ENCODE assay signal across 12 mouse cellular contexts in the genomic region with DNA sequence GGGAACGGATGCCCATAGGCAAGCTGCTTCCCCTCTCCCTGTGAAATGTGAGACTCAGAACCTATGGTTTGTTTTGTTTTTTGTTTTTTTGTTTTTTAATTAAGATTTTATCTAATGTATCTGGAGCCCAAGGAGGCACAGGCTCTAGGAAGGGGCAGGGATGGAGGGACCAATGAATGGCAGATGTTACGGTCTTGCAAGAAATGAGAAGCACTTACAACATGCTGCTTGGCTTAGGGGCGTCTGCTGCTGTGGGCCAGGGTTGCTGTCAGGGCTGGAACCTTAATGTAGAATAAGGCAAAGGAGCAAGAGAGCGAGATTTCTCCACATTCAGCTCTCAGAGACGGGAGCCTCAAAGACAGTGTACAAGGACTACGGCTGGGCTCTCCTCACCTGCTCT. TPM values are rescaled to one million over a fixed set of nuclear protein-coding genes. Genes with fewer than 3 reads are reported as not detected.
DNase-seq lines count a peak whose midpoint lies in the region; ATAC-seq and TF ChIP-seq lines count a peak whose summit lies in the region.
"Had no signal": no experiment of that assay in that cellular context is flagged by ENCODE, and none has a peak within 500 bp of the region (broad histone marks: within the 10 kb centered on the region; RNA-seq: fewer than 3 reads in every experiment).

No protein-coding gene starts in this region.

- no peak overlapping the region for H3K4me3 ChIP-seq in heart, embryonic 12.5 days
- no peak overlapping the region for H3K4me3 ChIP-seq in midbrain, embryonic 13.5 days (replicated peaks)
- no peak overlapping the region for H3K4me3 ChIP-seq in midbrain, embryonic 10.5 days
- no peak overlapping the region for H3K4me3 ChIP-seq in hindbrain, embryonic 14.5 days (replicated peaks; ENCODE audit: low read length)
- H3K4me3 ChIP-seq in olfactory bulb, adult 2 months (ENCODE audit: insufficient read depth, low read depth, low read length), result no peak overlapping the region

- intact Hi-C loops in heart, postnatal 25 days (cut with DNase I), result no loop called here

- DNase-seq in heart, postnatal 25 days (ENCODE audit: low spot score), result no peak
- no peak for DNase-seq in midbrain, embryonic 10.5 days (ENCODE audit: low spot score)
- DNase-seq in hindbrain, embryonic 14.5 days (ENCODE audit: low spot score), result no peak
- no peak for DNase-seq in thymus, postnatal 14 days
- DNase-seq: kidney, adult 2 months had no signal

- H3K4me2 ChIP-seq in heart, embryonic 12.5 days, result peak overlapping the region; percentile 16; the same call in 1 of the 2 replicates
- H3K4me2 ChIP-seq in midbrain, embryonic 13.5 days (replicated peaks), result 0 out of 2 replicates have a peak overlapping the region, but pooled peaks have one; percentile 9
- no peak overlapping the region for H3K4me2 ChIP-seq in hindbrain, embryonic 14.5 days (replicated peaks)
- H3K4me2 ChIP-seq: heart, embryonic 11.5 days had no signal

- ATAC-seq in heart, embryonic 12.5 days (ENCODE audit: insufficient number of reproducible peaks, low FRiP score), result no peak
- ATAC-seq in midbrain, embryonic 13.5 days, result no peak
- ATAC-seq in hindbrain, embryonic 14.5 days (ENCODE audit: low FRiP score), result peak; percentile 1; the same call in 1 of the 2 replicates
- ATAC-seq in CD4-positive, CD25-positive, alpha-beta regulatory T cell, adult 4 months, result no peak

- peaks cover 31% of the 10 kb centered on the region for H3K27me3 ChIP-seq in heart, embryonic 12.5 days (replicated peaks)
- H3K27me3 ChIP-seq in midbrain, embryonic 13.5 days, result peaks cover under 1% of the 10 kb centered on the region; the same call in 1 of the 2 replicates
- peaks cover 46% of the 10 kb centered on the region for H3K27me3 ChIP-seq in midbrain, embryonic 10.5 days (ENCODE audit: low read depth, poor library complexity, severe bottlenecking)
- no peaks in the 10 kb centered on the region for H3K27me3 ChIP-seq in hindbrain, embryonic 14.5 days (ENCODE audit: control insufficient read depth, insufficient read depth, low read length)

- no peaks in the 10 kb centered on the region for H3K36me3 ChIP-seq in heart, embryonic 12.5 days
- peaks cover 36% of the 10 kb centered on the region for H3K36me3 ChIP-seq in midbrain, embryonic 13.5 days
- H3K36me3 ChIP-seq in midbrain, embryonic 10.5 days, result no peaks in the 10 kb centered on the region
- H3K36me3 ChIP-seq in hindbrain, embryonic 14.5 days (replicated peaks; ENCODE audit: control insufficient read depth, insufficient read depth), result peaks cover 49% of the 10 kb centered on the region

- peaks cover 36% of the 10 kb centered on the region for H3K4me1 ChIP-seq in heart, embryonic 12.5 days (replicated peaks)
- peaks cover 36% of the 10 kb centered on the region for H3K4me1 ChIP-seq in midbrain, embryonic 13.5 days (replicated peaks)
- H3K4me1 ChIP-seq in midbrain, embryonic 10.5 days, result peaks cover 41% of the 10 kb centered on the region
- peaks cover 39% of the 10 kb centered on the region for H3K4me1 ChIP-seq in hindbrain, embryonic 14.5 days (replicated peaks; ENCODE audit: control insufficient read depth, insufficient read depth, low read length)
- peaks cover 21% of the 10 kb centered on the region for H3K4me1 ChIP-seq in olfactory bulb, adult 2 months (ENCODE audit: control insufficient read depth, insufficient read depth, low read length)

- no peak overlapping the region for H3K27ac ChIP-seq in heart, embryonic 12.5 days (ENCODE audit: poor library complexity, severe bottlenecking)
- H3K27ac ChIP-seq in midbrain, embryonic 13.5 days, result peak overlapping the region; percentile 44; the same call in 1 of the 2 replicates
- no peak overlapping the region for H3K27ac ChIP-seq in midbrain, embryonic 10.5 days (replicated peaks)
- H3K27ac ChIP-seq in hindbrain, embryonic 14.5 days, result peak overlapping the region; percentile 74
- peak overlapping the region; percentile 24; the same call in 1 of the 2 replicates for H3K27ac ChIP-seq in olfactory bulb, adult 2 months (ENCODE audit: insufficient read depth, low read depth, low read length)

- TF ChIP-seq CTCF in olfactory bulb, adult 2 months (IDR thresholded peaks at IDR 0.05; ENCODE audit: insufficient read depth, low read depth, low read length), result no peak

- no peak overlapping the region for H3K9ac ChIP-seq in heart, embryonic 12.5 days
- no peak overlapping the region for H3K9ac ChIP-seq in midbrain, embryonic 13.5 days (replicated peaks)
- H3K9ac ChIP-seq in hindbrain, embryonic 14.5 days, result no peak overlapping the region

- WGBS in heart, embryonic 12.5 days, result 62% methylated on average over 6 of the region's 6 CpGs
- WGBS in midbrain, embryonic 13.5 days, result 83% methylated on average over 6 of the region's 6 CpGs
- 82% methylated on average over 6 of the region's 6 CpGs for WGBS in midbrain, embryonic 10.5 days
- WGBS in hindbrain, embryonic 14.5 days, result 71% methylated on average over 6 of the region's 6 CpGs
- 79% methylated on average over 6 of the region's 6 CpGs for WGBS in olfactory bulb, adult 2 months

- no peaks in the 10 kb centered on the region for H3K9me3 ChIP-seq in heart, embryonic 12.5 days (replicated peaks)
- H3K9me3 ChIP-seq in midbrain, embryonic 13.5 days, result no peaks in the 10 kb centered on the region
- H3K9me3 ChIP-seq in midbrain, embryonic 10.5 days (replicated peaks), result no peaks in the 10 kb centered on the region
- no peaks in the 10 kb centered on the region for H3K9me3 ChIP-seq in hindbrain, embryonic 14.5 days (ENCODE audit: control insufficient read depth, low read length)

- TF ChIP-seq POLR2A in olfactory bulb, adult 2 months (IDR thresholded peaks at IDR 0.05; ENCODE audit: insufficient read depth, low read depth, low read length), result no peak

RNA-seq across cellular contexts. Expression of a gene that starts 4.6 kb away (rescaled TPM):
- 1.4 and 1.6 TPM in 2 replicates for polyA plus RNA-seq in heart, embryonic 12.5 days (2016; fragmentation: Nextera tagmentation; extraction: Ambion mirVana)
- total RNA-seq in heart, postnatal 25 days (2021), result 1 to 10 TPM in 1 of 2 experiments, under 1 TPM in 1; 0.67 to 1.6 TPM
- polyA plus RNA-seq in midbrain, embryonic 13.5 days (2015; fragmentation: Nextera tagmentation; extraction: Ambion mirVana), result 21.4 and 21.8 TPM in 2 replicates
- 1.6 and 3.8 TPM in 2 replicates for polyA plus RNA-seq in midbrain, embryonic 10.5 days (2016; fragmentation: Nextera tagmentation; extraction: Ambion mirVana)
- 34.5 and 43.5 TPM in 2 replicates for polyA plus RNA-seq in hindbrain, embryonic 14.5 days (2014; fragmentation: Nextera tagmentation; extraction: Ambion mirVana)
- not detected in 2 replicates for polyA plus RNA-seq in olfactory bulb, adult 2 months (2012; ENCODE audit: insufficient read depth, insufficient read length, low replicate concordance, missing spikeins)
- polyA plus RNA-seq in CD4-positive, CD25-positive, alpha-beta regulatory T cell, adult 4 months (2017; shearing (Covaris generic)), result under 1 TPM in 1 of 2 experiments, not detected in 1; 0.40 TPM
- total RNA-seq: MEL had no signal
- polyA plus RNA-seq: liver, adult 2 months had no signal

RNA-seq across cellular contexts. Expression of a gene that starts 5.8 kb away (rescaled TPM):
- 0.34 and 0.49 TPM in 2 replicates for polyA plus RNA-seq in heart, embryonic 12.5 days (2016; fragmentation: Nextera tagmentation; extraction: Ambion mirVana)
- total RNA-seq in heart, postnatal 25 days (2021), result not detected
- polyA plus RNA-seq in midbrain, embryonic 13.5 days (2015; fragmentation: Nextera tagmentation; extraction: Ambion mirVana), result 0.76 and 0.94 TPM in 2 replicates
- polyA plus RNA-seq in midbrain, embryonic 10.5 days (2016; fragmentation: Nextera tagmentation; extraction: Ambion mirVana), result 2.7 and 3.1 TPM in 2 replicates
- polyA plus RNA-seq in hindbrain, embryonic 14.5 days (2014; fragmentation: Nextera tagmentation; extraction: Ambion mirVana), result 1.6 and 1.7 TPM in 2 replicates
- not detected in 2 replicates for polyA plus RNA-seq in olfactory bulb, adult 2 months (2012; ENCODE audit: insufficient read depth, insufficient read length, low replicate concordance, missing spikeins)
- 1 to 10 TPM; 2.8 to 4.0 TPM for polyA plus RNA-seq in CD4-positive, CD25-positive, alpha-beta regulatory T cell, adult 4 months (2017; shearing (Covaris generic))

RNA-seq across cellular contexts. Expression of a gene that starts 33.6 kb away (rescaled TPM):
- 6.1 and 7.7 TPM in 2 replicates for polyA plus RNA-seq in heart, embryonic 12.5 days (2016; fragmentation: Nextera tagmentation; extraction: Ambion mirVana)
- total RNA-seq in heart, postnatal 25 days (2021), result 1 to 10 TPM; 5.3 to 6.9 TPM
- polyA plus RNA-seq in midbrain, embryonic 13.5 days (2015; fragmentation: Nextera tagmentation; extraction: Ambion mirVana), result 1.9 and 2.4 TPM in 2 replicates
- polyA plus RNA-seq in midbrain, embryonic 10.5 days (2016; fragmentation: Nextera tagmentation; extraction: Ambion mirVana), result 0.56 and 1.2 TPM in 2 replicates
- 2.1 and 2.7 TPM in 2 replicates for polyA plus RNA-seq in hindbrain, embryonic 14.5 days (2014; fragmentation: Nextera tagmentation; extraction: Ambion mirVana)
- not detected in 2 replicates for polyA plus RNA-seq in olfactory bulb, adult 2 months (2012; ENCODE audit: insufficient read depth, insufficient read length, low replicate concordance, missing spikeins)
- under 1 TPM; 0.27 to 0.76 TPM for polyA plus RNA-seq in CD4-positive, CD25-positive, alpha-beta regulatory T cell, adult 4 months (2017; shearing (Covaris generic))
- total RNA-seq: MEL had no signal

RNA-seq across cellular contexts. Expression of a gene that starts 37.8 kb away (rescaled TPM):
- polyA plus RNA-seq in heart, embryonic 12.5 days (2016; fragmentation: Nextera tagmentation; extraction: Ambion mirVana), result 26.8 and 27.9 TPM in 2 replicates
- 10 to 100 TPM; 40.1 to 40.4 TPM for total RNA-seq in heart, postnatal 25 days (2021)
- 23.7 and 27.3 TPM in 2 replicates for polyA plus RNA-seq in midbrain, embryonic 13.5 days (2015; fragmentation: Nextera tagmentation; extraction: Ambion mirVana)
- 32.1 and 35.7 TPM in 2 replicates for polyA plus RNA-seq in midbrain, embryonic 10.5 days (2016; fragmentation: Nextera tagmentation; extraction: Ambion mirVana)
- polyA plus RNA-seq in hindbrain, embryonic 14.5 days (2014; fragmentation: Nextera tagmentation; extraction: Ambion mirVana), result 23.5 and 23.9 TPM in 2 replicates
- not detected in 2 replicates for polyA plus RNA-seq in olfactory bulb, adult 2 months (2012; ENCODE audit: insufficient read depth, insufficient read length, low replicate concordance, missing spikeins)
- polyA plus RNA-seq in CD4-positive, CD25-positive, alpha-beta regulatory T cell, adult 4 months (2017; shearing (Covaris generic)), result 10 to 100 TPM; 16.2 to 23.0 TPM

RNA-seq across cellular contexts. Expression of a gene that starts 38.2 kb away (rescaled TPM):
- 105 and 106 TPM in 2 replicates for polyA plus RNA-seq in heart, embryonic 12.5 days (2016; fragmentation: Nextera tagmentation; extraction: Ambion mirVana)
- 10 to 100 TPM; 65.8 to 72.0 TPM for total RNA-seq in heart, postnatal 25 days (2021)
- 167 and 178 TPM in 2 replicates for polyA plus RNA-seq in midbrain, embryonic 13.5 days (2015; fragmentation: Nextera tagmentation; extraction: Ambion mirVana)
- 271 and 281 TPM in 2 replicates for polyA plus RNA-seq in midbrain, embryonic 10.5 days (2016; fragmentation: Nextera tagmentation; extraction: Ambion mirVana)
- 118 and 119 TPM in 2 replicates for polyA plus RNA-seq in hindbrain, embryonic 14.5 days (2014; fragmentation: Nextera tagmentation; extraction: Ambion mirVana)
- not detected in 2 replicates for polyA plus RNA-seq in olfactory bulb, adult 2 months (2012; ENCODE audit: insufficient read depth, insufficient read length, low replicate concordance, missing spikeins)
- 100 to 1,000 TPM; 103 to 218 TPM for polyA plus RNA-seq in CD4-positive, CD25-positive, alpha-beta regulatory T cell, adult 4 months (2017; shearing (Covaris generic))

Comparison
In these comparisons a context has a peak if more than half of its experiments do, and no peak if none do; other contexts are left out.
1. H3K27ac ChIP-seq: peak in midbrain, embryonic 13.5 days (single experiment), hindbrain, embryonic 14.5 days (single experiment) and olfactory bulb, adult 2 months (single experiment); none in heart, embryonic 12.5 days (single experiment) and midbrain, embryonic 10.5 days (single experiment).